Mouse (Mus musculus) hindbrain, embryonic 14.5 days (tissue): ENCODE measurements around the gene Anapc4. TPM values are rescaled to one million over a fixed set of nuclear protein-coding genes. Genes with fewer than 3 reads are reported as not detected.

Source experiments
- ATAC-seq: fragments of 200-750 bp; cut with Nextera tagmentation; 2 replicates; pipeline ENCODE4 v1.8.0; 2017; ENCODE audit warnings: moderate number of reproducible peaks, mild to moderate bottlenecking, moderate TSS enrichment, moderate library complexity; ENCODE audit not compliant: low FRiP score
- DNase-seq: peaks from one replicate; pipeline ENCODE4 v3.0.0-alpha.2; 2015; ENCODE audit warnings: low spot score
- H3K27ac ChIP-seq: fragments of 300-500 bp; sonication (generic); 2 replicates; pipeline ENCODE4 v1.5.1; 2014; ENCODE audit warnings: mild to moderate bottlenecking, moderate library complexity
- H3K27me3 ChIP-seq: fragments of 300-500 bp; sonication (generic); 2 replicates; pipeline ENCODE4 v1.6.1; 2014; ENCODE audit warnings: mild to moderate bottlenecking, low read length, mixed read lengths; ENCODE audit not compliant: control insufficient read depth, insufficient read depth
- H3K36me3 ChIP-seq: fragments of 300-500 bp; sonication (generic); replicated peaks from 2 replicates; pipeline ENCODE4 v1.6.1; 2014; ENCODE audit not compliant: control insufficient read depth, insufficient read depth
- H3K4me1 ChIP-seq: fragments of 300-500 bp; sonication (generic); replicated peaks from 2 replicates; pipeline ENCODE4 v1.6.1; 2014; ENCODE audit warnings: antibody characterized with exemption, low read length, mixed read lengths; ENCODE audit not compliant: control insufficient read depth, insufficient read depth
- H3K4me2 ChIP-seq: fragments of 300-500 bp; sonication (generic); replicated peaks from 2 replicates; pipeline ENCODE4 v1.6.1; 2014; ENCODE audit warnings: mild to moderate bottlenecking, moderate library complexity
- H3K4me3 ChIP-seq: fragments of 300-500 bp; sonication (generic); replicated peaks from 2 replicates; pipeline ENCODE4 v1.5.1; 2014; ENCODE audit warnings: mild to moderate bottlenecking, low read length
- H3K9ac ChIP-seq: fragments of 300-500 bp; sonication (generic); 2 replicates; pipeline ENCODE4 v1.6.1; 2014
- H3K9me3 ChIP-seq: fragments of 300-500 bp; sonication (generic); 2 replicates; pipeline ENCODE4 v1.6.1; 2016; ENCODE audit warnings: low read length; ENCODE audit not compliant: control insufficient read depth
- WGBS: fragments of 180-500 bp; shearing (Covaris S2); extraction: QIAGEN DNeasy Blood & Tissue Kit; methylation state at CpG from one replicate; pipeline ENCODE4 v1.1.7; 2014; 5-methylcytosine and 5-hydroxymethylcytosine counted together
- polyA plus RNA-seq: library from polyadenylated mRNA; unstranded; fragments of >200 nt; fragmentation: Nextera tagmentation; extraction: Ambion mirVana; gene quantifications from 2 replicates; pipeline ENCODE4 v1.2.1, GENCODE M21; 2014

The Anapc4 gene
- polyA plus RNA-seq, 1 experiment from 2014 or later = 116 TPM

DNA sequence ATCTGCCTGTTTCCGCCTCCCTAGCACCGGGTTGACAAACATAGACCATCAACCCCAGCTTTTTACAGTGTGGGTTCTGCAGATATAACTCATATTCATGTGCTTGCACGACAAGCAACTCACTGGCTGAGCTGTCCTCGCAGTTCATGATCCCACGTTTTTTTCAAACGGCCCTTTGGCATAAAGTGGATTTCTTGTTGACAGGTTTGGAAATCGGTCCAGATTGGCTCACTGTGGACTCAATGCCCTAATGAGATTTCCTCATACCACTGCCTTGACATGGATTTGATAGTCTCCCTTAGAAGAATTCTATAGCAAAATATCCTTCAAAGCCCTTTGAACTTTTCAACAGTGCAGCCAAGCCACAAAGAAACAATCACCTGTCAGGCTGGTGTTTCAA lies 79.9 kb downstream of the Anapc4 start:
- Histone ChIP-seq H3K4me3 (no peak overlapping the region), H3K36me3 (no peaks in the 10 kb centered on the region), H3K27me3 (no peaks in the 10 kb centered on the region), H3K27ac (no peak overlapping the region), H3K9ac (no peak overlapping the region), H3K4me1 (no peaks in the 10 kb centered on the region), H3K4me2 (no peak overlapping the region), H3K9me3 (no peaks in the 10 kb centered on the region)
- WGBS = 88% methylated on average over 7 of the region's 7 CpGs
- no peak for ATAC-seq
- DNase-seq = no peak

DNA sequence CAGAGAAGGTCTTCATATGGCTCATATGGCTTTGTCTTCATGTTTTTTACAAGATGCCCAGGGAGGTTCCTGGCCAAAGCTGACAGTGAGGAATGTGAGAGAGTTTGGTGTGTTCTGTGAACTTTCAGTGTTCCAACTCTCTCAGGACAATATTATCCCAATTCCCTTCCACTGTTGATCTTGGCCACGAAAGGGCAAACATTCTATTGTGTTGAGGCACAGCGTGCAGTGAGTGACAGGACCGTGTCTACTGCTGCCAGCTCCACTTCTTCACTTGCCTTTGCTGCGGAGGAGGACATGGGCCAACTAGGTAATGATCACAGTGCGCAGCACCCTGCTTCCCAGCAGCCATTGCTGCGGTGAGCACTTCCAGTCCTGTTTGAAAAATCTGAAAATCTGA lies 82.4 kb downstream of the Anapc4 start:
- DNase-seq (no peak), ATAC-seq (no peak)

More for the DNA sequence above, 82.4 kb downstream of the Anapc4 start:
- H3K9me3 ChIP-seq = no peaks in the 10 kb centered on the region
- no peak overlapping the region for H3K4me2 ChIP-seq
- no peak overlapping the region for H3K9ac ChIP-seq
- WGBS = 82% methylated on average over 6 of the region's 6 CpGs
- no peaks in the 10 kb centered on the region for H3K4me1 ChIP-seq
- no peaks in the 10 kb centered on the region for H3K27me3 ChIP-seq
- H3K4me3 ChIP-seq = no peak overlapping the region
- H3K27ac ChIP-seq = no peak overlapping the region
- no peaks in the 10 kb centered on the region for H3K36me3 ChIP-seq

Other genes starting within 250 kb of the Anapc4 start
- gene Sepsecs, start 164.3 kb upstream of the Anapc4 start, polyA plus RNA-seq = 7.5 and 7.7 TPM in 2 replicates
- 7.4 and 7.6 TPM in 2 replicates for gene Pi4k2b, start 92.4 kb upstream of the Anapc4 start, polyA plus RNA-seq
- 9.3 and 11.0 TPM in 2 replicates for gene Zcchc4, start 58.6 kb upstream of the Anapc4 start, polyA plus RNA-seq
- 0.07 and 0.23 TPM in 2 replicates for gene Slc34a2, start 204.1 kb downstream of the Anapc4 start, polyA plus RNA-seq